8 mouse cellular contexts compared by ENCODE assay signal in genomic region chr2:92427882-92428281, GRCm38 (mm10). TPM values are rescaled to one million over a fixed set of nuclear protein-coding genes. Genes with fewer than 3 reads are reported as not detected.
A peak's percentile ranks its signal among the peaks of the same experiment; 100 is the strongest.
DNase-seq lines count a peak whose midpoint lies in the region.

No protein-coding gene starts in this region.

- DNase-seq in adrenal gland, postnatal 10 days: peak; percentile 86
- DNase-seq in cerebellum, adult 9-10 months: peak; percentile 97
- peak; percentile 38 to 50 for DNase-seq in gastrocnemius, postnatal 36 days
- peak; percentile 86 to 91 for DNase-seq in kidney, adult 8-10 months
- DNase-seq in left cerebral cortex, postnatal 36 days (ENCODE audit: low spot score in 2 of 2): peak; percentile 82 to 85
- DNase-seq in retina, adult 2 months (ENCODE audit: low read depth, low spot score): peak; percentile 72
- peak; percentile 58 for DNase-seq in yolk sac, embryonic 10.5 days (ENCODE audit: low spot score)
- DNase-seq in B cell, adult 2 months: no peak

- intact Hi-C loops in gastrocnemius, postnatal 36 days (cut with DNase I): no loop called here
- intact Hi-C loops in left cerebral cortex, postnatal 36 days (cut with DNase I): no loop called here

RNA-seq across cellular contexts. Expression of gene Cry2, which starts 6.0 kb away (rescaled TPM):
- total RNA-seq in adrenal gland, postnatal 10 days (2021): 10 to 100 TPM; 39.3 to 41.9 TPM
- 10 to 100 TPM; 16.9 to 21.9 TPM for total RNA-seq in gastrocnemius, postnatal 36 days (2021)
- total RNA-seq in left cerebral cortex, postnatal 36 days (2021): 100 to 1,000 TPM; 109 to 122 TPM

RNA-seq across cellular contexts. Expression of gene Mapk8ip1, which starts 26.8 kb away (rescaled TPM):
- 10 to 100 TPM; 22.5 to 28.1 TPM for total RNA-seq in adrenal gland, postnatal 10 days (2021)
- total RNA-seq in gastrocnemius, postnatal 36 days (2021): 1 to 10 TPM; 6.9 to 7.2 TPM
- total RNA-seq in left cerebral cortex, postnatal 36 days (2021): 100 to 1,000 TPM; 344 to 389 TPM

RNA-seq across cellular contexts. Expression of gene Slc35c1, which starts 32.5 kb away (rescaled TPM):
- 10 to 100 TPM; 14.7 to 17.6 TPM for total RNA-seq in adrenal gland, postnatal 10 days (2021)
- 1 to 10 TPM; 5.0 to 6.3 TPM for total RNA-seq in gastrocnemius, postnatal 36 days (2021)
- 10 to 100 TPM; 17.0 to 18.4 TPM for total RNA-seq in left cerebral cortex, postnatal 36 days (2021)

RNA-seq across cellular contexts. Expression of gene 1700029I15Rik, which starts 45.5 kb away (rescaled TPM):
- total RNA-seq in adrenal gland, postnatal 10 days (2021): 1 to 10 TPM; 7.6 to 9.4 TPM
- total RNA-seq in gastrocnemius, postnatal 36 days (2021): under 1 TPM; 0.81 to 0.99 TPM
- total RNA-seq in left cerebral cortex, postnatal 36 days (2021): 1 to 10 TPM; 3.6 to 4.2 TPM

RNA-seq across cellular contexts. Expression of gene Large2, which starts 53.2 kb away (rescaled TPM):
- 1 to 10 TPM; 1.7 to 2.2 TPM for total RNA-seq in adrenal gland, postnatal 10 days (2021)
- total RNA-seq in gastrocnemius, postnatal 36 days (2021): under 1 TPM; 0.52 to 0.84 TPM
- under 1 TPM; 0.47 to 0.97 TPM for total RNA-seq in left cerebral cortex, postnatal 36 days (2021)

Comparison
In these comparisons a context has a peak if more than half of its experiments do, and no peak if none do; other contexts are left out.
1. DNase-seq: peak in adrenal gland, postnatal 10 days (single experiment), cerebellum, adult 9-10 months (single experiment), gastrocnemius, postnatal 36 days (2 of 2), kidney, adult 8-10 months (2 of 2), left cerebral cortex, postnatal 36 days (2 of 2), retina, adult 2 months (single experiment) and yolk sac, embryonic 10.5 days (single experiment); none in B cell, adult 2 months (0 of 2).
2. RNA of gene Mapk8ip1, which starts 26.8 kb away (total RNA-seq): 344 to 389 TPM in left cerebral cortex, postnatal 36 days; 22.5 to 28.1 TPM in adrenal gland, postnatal 10 days and 6.9 to 7.2 TPM in gastrocnemius, postnatal 36 days; every median in the first group is over 10 times any median in the second.